Mouse (Mus musculus) MEL-GATA-1-ER (cell line): Measurements from ENCODE around the gene Csrp2.
A peak's percentile ranks its signal among the peaks of the same experiment; 100 is the strongest.

Source experiments
- DNase-seq: peaks from one replicate; pipeline ENCODE4 v3.0.0-alpha.2; 2012; ENCODE audit warnings: low read depth; ENCODE audit errors: extremely low read depth

Csrp2 gene

DNA sequence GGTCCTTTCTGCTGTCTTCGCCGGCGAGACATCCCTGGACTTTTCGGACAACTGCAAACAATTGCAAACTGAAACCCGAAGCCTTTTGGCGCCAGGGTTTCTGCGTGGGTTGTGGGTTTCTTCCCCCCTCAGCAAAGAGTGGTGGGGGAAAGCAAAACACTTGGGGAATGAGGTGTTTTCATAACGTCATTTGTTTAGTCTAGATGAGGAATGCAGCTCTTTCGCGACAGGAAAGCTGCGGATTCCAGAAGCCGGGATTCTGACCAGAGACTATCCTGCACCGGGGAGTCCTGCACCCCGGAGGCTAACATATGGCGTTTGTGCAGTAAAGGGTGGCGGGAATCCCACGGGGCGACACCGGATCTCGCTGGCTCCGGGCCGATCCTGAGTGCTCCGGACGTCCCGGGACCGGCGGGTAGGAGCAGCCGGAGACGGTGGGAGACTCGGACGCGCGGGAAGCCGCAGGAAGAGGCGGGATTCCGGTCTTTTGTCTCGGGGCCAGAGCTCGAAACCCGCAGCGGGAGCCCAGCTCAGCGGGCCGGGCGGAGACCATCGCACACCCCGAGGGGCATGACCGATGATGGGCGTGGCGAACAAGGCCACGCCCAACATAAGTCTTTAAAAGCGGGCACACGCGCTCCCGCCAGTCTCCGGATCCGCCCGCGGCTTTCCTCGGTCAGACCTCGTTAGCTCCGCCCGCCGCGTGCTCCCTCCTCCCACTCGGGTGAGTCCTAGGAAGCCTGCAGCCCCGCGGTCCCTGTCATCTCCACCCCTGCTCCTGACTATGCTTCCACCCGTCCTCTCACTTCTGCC lies at the start of gene Csrp2:
Gene Csrp2 (plus strand): TSS at position 259 of the 813 bp plus-strand sequence.
- DNase-seq, result peak; percentile 59

DNA sequence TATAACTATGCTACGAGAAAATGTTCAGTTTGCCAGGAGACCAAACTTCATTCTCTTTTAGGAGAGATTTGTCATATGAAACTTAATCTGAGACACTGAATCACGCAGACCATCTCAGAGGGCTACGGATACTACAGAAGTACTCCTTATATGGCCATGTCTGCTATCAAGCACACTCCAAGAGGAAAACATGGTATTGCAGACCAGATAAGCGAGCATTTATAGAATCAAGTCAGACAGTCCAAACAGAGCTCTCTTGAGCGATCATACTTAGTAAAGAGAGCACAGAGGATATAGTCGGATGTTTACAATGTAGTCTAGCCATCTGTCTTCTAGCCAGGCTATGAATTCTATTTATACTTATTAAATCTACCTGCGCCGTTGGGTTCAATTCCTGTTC lies 44.7 kb upstream of the Csrp2 start:
- DNase-seq, result no peak

DNA sequence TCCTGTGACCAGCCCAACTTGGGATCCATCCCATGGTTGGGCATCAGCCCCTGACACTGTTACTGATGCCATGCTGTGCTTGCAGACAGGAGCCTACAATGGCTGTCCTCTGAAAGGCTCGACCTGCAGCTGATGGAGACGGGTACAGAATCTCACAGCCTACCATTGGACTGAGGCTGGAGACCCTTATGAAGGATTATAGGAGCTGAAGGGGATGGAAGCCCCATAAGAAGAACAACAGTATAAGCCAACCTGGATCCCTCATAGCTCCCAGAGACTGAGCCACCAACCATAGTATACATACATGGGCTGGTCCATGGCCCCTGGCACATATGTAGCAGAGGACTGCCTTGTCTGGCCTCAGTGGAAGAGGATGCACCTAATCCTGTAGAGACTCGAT lies 42.6 kb upstream of the Csrp2 start:
- DNase-seq, result no peak

DNA sequence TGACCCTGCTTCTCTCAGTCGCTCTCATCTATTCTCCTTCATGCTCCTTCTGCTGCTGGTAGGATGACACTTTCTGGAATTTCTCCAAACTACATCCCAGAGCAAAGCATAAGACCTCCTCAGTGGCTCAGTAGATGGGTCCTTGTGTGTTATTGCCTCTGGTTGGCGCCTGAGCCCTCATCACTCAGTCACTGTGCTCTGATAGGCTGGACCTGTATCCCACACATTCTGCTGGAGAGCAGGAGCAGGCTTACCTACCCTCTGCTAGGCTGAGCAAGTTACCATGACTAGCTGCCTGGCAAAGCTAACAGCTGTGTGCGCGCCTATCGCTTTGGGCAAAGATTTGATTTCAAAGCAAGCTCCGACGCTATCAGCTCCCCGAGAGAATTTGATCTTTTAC lies 41.7 kb upstream of the Csrp2 start:
- no peak for DNase-seq

DNA sequence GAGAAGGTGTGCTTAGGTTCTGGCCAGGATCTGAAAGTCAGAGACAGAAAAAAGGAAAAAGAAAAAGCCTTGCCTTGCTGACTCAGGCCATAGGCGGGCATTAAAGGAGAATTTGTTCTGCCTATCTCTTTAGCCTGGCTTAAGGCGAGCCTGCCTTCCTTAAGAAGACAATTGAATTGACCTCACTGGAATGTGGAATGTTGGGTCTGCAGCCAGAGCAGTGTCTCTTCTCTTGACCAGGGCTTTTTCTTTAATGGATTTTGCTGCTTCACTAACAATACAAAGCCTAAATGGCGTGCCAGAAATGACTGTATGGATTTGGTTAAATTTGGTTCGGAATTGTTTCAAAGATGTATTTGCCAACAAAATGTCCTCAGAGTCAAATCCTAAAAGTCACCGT lies 40.9 kb upstream of the Csrp2 start:
- no peak for DNase-seq

DNA sequence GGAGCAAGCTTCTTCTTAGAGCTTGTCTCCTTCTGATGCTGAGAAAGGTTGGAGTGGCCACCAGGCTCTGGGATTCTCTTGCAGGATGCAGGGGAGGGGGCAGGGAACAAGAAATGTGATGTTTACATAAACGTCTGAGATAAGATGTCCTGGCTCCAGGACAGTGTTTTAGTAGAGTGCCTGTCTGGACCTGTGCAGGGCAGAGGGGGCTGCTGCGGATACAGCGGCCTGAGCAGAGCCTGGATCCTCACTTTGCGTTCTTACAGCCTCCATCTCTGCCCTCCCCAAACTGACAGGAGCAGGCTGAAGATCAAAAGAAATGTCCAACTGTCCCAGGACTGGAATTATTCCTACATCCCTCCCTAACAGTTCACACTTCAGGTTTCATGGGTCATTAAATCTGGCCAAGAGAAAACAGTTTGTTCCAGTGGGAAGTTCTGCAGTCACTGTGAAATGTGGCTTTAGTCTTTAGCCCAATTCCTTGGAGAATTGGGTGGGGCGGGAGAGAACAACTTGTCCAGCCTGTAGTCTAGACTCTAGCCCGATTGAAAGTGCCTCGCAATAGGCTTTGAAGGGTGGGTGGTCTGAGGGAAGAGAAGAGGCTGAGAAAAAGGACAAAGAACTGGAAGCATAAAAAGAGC lies 40.0 kb upstream of the Csrp2 start:
- no peak for DNase-seq

DNA sequence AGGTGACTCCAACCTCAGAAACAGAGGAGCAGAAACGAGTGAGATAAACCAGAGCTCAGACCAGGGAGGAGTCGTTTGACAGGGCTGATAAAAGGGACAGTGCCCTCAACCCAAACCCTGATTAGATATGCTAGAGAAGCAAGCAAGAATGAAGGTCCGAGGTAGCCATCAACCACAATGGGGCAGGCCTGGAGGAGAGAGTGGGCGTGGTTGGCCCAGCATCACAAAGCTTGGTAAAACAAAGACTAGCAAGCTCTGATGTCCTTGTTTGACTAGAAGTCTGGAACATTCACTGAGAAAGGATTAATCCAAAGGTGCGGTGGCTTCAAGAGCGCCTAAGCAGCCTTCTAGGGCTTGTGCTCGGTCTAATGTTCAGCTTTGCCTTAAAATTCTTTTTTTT lies 38.2 kb upstream of the Csrp2 start:
- no peak for DNase-seq

DNA sequence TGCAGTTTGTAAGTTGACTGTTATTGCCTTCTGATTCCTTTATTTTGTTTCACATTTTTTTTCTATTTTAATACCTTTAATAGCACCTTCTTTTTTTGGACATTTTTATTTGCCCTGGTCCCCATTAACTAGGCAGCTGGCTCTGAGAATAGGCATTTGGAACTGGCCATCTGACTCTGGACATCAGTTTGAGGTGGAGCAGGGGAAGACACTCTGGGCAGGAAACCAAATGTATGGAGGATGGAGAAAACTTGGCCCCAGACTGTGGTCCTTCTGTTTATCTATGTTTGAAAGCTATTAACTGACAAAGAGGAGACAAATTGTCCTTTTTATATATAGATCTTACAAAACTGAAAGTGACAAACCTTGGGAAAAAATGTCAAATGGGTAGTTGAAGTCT lies 36.9 kb upstream of the Csrp2 start:
- no peak for DNase-seq

DNA sequence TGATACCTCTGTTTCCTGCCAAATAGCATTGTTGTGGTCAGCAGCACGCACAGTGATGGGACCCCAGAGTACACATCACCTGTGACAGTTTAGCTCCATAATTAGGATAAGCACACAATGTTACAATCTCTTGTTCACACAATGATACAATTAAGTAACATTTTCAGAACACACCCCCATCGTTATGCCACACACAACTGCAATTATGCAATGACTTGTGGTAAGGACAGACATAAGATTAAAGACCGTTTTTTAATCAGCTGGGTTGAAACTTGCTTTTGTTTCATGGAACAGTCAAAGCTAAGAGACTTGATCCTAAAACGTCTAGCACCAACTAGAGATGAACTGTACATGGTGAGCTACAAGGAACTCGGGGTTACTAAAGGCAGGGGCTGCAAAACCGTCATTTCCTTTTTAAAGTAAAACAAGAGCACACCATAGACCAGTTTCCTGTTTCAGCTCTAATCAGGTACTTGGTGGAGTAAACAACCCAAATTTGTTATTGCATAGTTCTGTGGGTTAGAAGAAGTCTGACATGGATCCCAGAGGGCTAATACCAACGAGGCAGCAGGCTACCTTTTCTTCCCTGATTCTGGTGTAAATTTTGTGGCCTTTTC lies 28.8 kb upstream of the Csrp2 start:
- no peak for DNase-seq

DNA sequence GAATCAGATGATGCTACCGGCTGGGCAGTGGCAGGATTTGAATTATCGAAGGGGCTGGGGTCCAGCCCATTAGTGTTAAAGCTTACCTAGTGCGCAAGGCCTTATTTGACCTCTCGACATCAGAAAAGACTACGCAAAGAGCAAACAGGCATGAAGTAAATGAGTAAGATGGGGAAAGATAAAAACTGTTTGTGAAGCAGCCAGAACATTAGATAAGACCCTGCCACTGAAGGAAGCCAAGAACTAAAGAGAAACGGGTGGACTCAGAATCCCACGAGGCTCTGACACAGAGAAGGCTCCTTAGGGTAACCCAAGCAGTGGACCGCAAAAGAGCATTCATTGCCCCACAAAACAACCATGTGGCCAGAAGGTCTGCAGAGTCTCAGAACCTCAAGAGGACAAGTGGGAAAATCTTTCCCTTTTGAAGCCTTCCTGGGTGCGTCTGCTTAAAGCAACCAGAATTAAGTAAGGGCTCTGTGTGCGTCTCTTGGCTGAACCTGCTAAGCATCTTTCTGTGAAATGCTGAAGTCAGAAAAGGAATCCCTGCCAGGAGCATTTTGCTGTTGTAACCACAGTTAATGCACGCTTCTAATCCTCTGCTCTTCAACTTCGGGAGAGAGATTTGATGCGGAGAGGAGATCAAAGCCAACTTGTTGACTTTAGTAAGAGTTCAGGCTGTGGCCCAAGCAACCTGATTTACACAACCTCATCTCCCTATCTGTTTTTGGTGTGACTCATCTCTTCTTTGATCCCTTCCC lies 19.7 kb upstream of the Csrp2 start:
- DNase-seq, result no peak

DNA sequence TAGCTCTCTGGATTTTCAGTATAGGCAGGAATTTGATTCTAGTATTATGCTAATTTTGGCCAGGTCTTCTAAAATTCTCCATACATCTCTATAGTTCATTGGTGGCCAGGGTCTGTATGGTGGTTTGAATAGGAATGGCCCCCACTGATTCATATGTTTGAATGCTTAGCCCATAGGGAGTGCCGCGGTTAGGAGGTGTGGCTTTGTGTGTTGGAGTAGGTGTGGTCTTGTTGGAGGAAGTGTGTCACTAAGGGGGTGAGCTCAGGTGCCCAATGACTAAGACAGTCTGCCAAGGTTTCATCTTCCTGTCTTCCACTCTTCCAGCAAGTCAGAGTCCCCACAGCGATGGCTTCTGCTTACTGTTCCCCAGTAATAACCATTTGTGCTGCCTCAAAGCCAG lies 15.7 kb upstream of the Csrp2 start:
- DNase-seq, result no peak

DNA sequence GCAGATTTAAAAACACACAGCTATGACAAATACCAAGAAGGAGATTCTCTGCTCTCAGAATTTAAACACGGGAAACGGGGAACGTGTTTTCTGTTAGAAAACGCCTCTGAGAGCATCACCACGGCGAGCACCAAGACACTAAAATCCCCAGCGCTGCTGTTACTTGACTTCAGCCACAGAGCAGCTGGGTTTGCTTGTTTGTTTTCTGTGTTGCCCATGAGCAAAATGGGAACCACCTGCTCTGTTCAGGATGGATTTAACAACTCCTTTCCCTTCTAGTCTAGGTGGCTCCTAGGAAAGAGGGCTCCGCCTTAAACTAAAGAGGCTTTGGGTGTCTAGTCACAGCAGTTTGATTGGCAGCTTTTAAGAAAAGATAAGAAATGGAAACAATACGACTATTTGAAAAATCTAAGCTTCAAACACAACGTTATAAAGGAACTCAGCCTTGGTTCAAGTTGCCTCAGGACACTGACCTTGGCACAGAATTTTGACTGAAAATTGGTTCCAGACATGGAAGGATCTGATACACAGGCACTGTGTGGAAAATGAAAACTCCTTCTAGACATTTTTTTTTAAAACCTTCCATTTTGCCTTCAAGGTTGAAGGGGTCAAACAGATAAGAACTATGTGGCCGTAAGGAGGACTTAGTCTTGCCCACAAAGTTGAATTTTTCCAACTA lies 2.8 kb upstream of the Csrp2 start:
- no peak for DNase-seq

DNA sequence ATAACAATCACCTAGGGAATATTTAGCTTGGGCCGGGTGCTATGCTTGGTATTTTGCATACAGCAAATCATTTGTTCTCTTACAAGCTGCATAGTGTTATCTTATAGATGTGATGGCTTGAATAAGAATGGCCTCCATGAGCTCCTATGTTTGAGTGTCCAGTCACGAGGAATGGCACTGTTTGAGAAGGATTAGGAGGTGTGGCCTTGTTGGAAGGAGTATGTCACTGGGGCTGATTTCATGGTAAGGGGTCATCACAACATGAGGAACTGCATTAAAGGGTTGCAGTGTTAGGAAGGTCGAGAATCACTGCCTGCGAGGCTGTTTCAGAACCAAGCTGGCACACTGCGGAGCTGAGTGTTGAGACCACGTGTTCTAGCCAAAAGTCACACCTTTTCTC lies 2.1 kb upstream of the Csrp2 start:
- no peak for DNase-seq

DNA sequence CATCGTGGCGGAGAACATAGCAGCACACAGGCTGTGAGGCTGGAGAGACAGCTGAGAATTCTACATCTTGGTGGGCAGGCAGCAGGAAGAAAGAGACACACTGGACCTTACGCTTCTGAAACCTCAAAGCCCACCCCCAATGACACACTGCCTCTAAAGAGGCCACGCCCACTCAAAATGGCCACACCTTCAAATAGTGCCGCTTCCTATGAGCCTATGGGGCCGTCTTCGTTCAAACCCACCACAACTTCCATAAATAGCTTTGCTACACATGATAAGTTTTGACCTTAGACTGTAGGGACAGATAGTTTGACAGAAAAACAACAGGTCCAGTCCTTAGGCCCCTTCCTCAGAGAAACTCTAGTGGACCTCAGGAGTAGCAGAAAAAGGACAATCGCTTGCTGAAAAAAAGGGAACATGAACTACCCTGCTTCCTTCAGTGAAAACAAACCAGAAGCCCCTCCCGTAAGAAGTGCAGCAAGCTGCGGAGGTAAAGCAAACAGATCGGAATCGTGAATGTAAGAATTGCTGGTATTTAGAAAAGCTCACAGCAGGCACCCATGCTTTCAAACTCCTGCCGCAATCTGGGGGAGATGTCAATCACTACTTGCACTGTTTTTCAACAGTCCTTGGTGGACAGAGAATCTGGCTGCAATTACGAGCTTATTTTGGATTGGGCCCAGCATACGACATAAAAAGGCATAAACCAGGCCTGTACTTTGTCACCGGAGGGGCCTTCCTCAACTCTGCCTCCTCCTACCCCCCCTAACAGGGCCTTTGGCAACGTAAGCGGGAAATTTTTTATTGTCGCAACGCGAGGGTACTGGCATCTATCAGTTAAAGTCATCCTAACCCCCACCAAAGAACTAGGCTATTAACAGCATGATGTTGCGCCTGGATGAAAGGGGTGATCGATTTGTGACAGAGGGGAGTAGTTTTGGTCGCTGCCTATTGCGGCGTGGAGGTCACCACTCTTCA lies 886 bp upstream of the Csrp2 start:
- DNase-seq, result peak; percentile 70

DNA sequence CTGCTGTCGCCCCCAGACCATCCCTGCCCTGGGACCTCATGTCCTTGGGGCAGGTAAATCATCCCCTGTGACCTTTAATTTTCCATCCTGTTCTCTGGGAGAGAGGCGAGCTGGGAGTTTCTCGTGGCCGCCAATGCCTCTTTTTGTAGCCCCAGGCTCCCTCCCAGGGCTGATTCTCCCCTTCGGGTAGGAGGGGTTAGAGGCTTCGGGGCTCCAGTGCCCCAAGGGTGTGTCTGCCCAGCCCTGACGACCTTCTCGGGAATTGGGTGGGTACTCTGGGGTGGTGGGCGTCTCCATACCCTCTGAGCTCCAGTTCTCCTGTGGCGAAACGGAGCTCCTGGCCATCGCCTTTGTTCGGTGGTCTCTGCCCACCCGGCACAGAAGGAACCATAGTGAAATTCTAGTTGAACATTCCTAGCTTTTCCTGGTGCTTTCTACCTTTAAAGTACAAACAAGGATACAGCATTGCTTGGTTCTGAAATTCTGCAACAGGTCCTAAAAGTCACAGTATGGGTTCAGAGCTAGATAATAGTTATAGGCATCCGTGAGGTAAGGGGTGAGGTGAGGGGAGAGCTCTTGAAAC lies 870 bp downstream of the Csrp2 start:
- no peak for DNase-seq

DNA sequence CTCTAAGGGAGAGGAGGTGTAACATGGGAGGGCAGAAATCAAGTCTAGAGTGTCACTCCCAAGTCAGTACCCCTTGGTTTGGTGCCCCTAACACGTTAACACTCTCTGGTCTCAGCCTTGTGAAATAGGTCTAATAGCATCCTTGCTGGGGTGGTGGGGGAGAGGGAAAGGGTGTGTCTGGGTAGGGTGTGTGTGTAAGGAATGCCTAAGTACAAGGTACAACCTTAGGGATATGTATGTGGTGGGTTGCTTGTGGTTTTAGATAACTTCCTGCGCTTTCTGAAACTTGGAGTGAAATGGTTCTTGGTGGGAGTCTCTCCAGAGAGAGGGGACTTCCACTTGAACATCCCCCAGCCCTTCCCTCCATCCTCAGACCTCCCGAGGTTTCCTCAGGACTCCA lies 2.3 kb downstream of the Csrp2 start:
- no peak for DNase-seq

DNA sequence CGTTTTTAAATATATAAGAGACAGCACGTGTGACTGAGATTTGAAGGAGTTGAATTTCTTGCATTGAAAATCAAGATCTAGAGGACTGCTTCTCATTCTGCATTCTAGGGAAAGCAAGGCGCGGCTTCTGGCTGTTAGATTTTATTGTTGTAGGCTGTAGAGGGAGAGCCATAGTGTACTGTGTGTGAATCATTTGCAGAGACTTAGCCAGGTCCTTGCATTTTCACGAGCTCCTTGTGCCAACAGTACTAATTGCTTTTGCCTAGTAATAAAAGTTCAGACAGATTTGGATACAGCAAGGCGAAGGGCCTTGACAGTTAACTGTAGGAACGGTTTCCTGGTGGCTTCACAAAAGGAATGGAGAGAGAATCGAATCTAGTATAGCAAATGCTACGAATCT lies 3.0 kb downstream of the Csrp2 start:
- no peak for DNase-seq

DNA sequence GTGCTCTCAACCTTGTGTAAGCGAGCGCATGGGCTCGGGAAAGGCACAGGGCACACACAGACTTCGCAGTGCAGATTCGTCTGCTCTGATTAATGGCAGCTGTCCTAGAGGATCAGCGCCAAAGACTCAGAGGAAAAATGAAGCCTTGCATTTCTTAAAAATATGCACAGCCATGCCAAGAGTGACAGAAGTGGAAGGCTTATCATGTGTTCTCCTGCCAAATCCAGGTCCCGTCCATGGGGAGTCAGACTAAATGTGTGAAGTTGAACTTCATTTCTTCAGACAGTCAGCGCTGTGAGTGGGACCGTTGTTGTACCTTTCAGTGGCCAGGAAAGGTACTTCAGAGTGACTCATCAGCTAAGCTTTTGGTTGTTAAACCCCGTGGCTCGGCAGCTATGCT lies 7.9 kb downstream of the Csrp2 start:
- DNase-seq, result no peak

DNA sequence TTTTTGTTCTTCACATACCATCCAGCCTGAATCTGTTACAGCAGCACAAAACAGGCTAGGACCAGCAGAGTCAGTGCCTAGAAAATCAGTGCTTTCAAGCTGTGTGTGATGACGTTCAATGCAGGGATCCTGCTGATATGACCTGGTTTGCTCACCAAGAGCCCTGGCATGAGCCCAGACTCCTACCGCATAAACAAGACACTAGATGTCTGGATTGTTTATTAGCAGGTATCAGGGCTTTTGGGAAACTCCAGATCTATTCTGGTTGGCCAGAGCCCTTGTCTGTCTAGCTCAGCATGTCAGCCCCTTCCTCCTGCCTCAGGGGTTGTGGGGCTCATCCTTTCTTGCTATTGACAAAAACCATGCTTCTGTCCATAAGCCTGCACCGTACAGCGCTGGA lies 10.2 kb downstream of the Csrp2 start:
- DNase-seq, result no peak
